Mouse (Mus musculus) CH12.LX (cell line): Measurements from ENCODE around the gene Foxp1.

Experiments used
- BHLHE40 ChIP-seq: IDR thresholded peaks from 2 replicates; pipeline ENCODE4 v1.6.1; 2011; ENCODE audit warnings: mild to moderate bottlenecking, low read depth, low read length, improper control_type of control experiment
- CTCF ChIP-seq, 2 experiments: IDR thresholded peaks in 1 of 2; conservative IDR thresholded peaks in 1 of 2; 2 replicates each; pipeline ENCODE4 v1.5.1; 2011 to 2012; ENCODE audit warnings: low read depth in 2 of 2, low read length in 2 of 2, improper control_type of control experiment in 1 of 2, inconsistent platforms in 1 of 2, mild to moderate bottlenecking in 1 of 2, moderate library complexity in 1 of 2
- E2F4 ChIP-seq: IDR thresholded peaks from 2 replicates; pipeline ENCODE4 v1.6.1; 2011; ENCODE audit warnings: low read depth, low read length, improper control_type of control experiment; ENCODE audit not compliant: insufficient replicate concordance
- ELF1 ChIP-seq: IDR thresholded peaks from 2 replicates; pipeline ENCODE4 v1.6.1; 2014; ENCODE audit warnings: low read depth, mild to moderate bottlenecking, inconsistent platforms, low read length, improper control_type of control experiment
- JUN ChIP-seq: IDR thresholded peaks from 2 replicates; pipeline ENCODE4 v1.6.1; 2011; ENCODE audit warnings: low read depth, mild to moderate bottlenecking, low read length, improper control_type of control experiment, moderate library complexity; ENCODE audit not compliant: insufficient read depth
- MEF2A ChIP-seq: IDR thresholded peaks from 2 replicates; pipeline ENCODE4 v1.6.1; 2014; ENCODE audit warnings: low read depth, mild to moderate bottlenecking, inconsistent platforms, low read length, improper control_type of control experiment, borderline replicate concordance
- POLR2A ChIP-seq: IDR thresholded peaks from 2 replicates; pipeline ENCODE4 v1.6.1; 2011; ENCODE audit warnings: low read depth, mild to moderate bottlenecking, improper control_type of control experiment, low read length
- POLR2AphosphoS2 ChIP-seq: IDR thresholded peaks from 2 replicates; pipeline ENCODE4 v1.6.1; 2011; ENCODE audit warnings: low read depth, low read length, improper control_type of control experiment
- RAD21 ChIP-seq: IDR thresholded peaks from 2 replicates; pipeline ENCODE4 v1.6.1; 2011; ENCODE audit warnings: low read depth, mild to moderate bottlenecking, low read length, improper control_type of control experiment, moderate library complexity
- UBTF ChIP-seq: IDR thresholded peaks from 2 replicates; pipeline ENCODE4 v1.6.1; 2012; ENCODE audit warnings: low read depth, mild to moderate bottlenecking, inconsistent platforms, low read length, improper control_type of control experiment, moderate library complexity
- USF2 ChIP-seq: conservative IDR thresholded peaks from 2 replicates; pipeline ENCODE4 v1.6.1; 2011; ENCODE audit warnings: low read depth, low read length, improper control_type of control experiment
- ZC3H11A ChIP-seq: IDR thresholded peaks from 2 replicates; pipeline ENCODE4 v1.6.1; 2012; ENCODE audit warnings: low read depth, mild to moderate bottlenecking, inconsistent platforms, low read length, improper control_type of control experiment

DNA sequence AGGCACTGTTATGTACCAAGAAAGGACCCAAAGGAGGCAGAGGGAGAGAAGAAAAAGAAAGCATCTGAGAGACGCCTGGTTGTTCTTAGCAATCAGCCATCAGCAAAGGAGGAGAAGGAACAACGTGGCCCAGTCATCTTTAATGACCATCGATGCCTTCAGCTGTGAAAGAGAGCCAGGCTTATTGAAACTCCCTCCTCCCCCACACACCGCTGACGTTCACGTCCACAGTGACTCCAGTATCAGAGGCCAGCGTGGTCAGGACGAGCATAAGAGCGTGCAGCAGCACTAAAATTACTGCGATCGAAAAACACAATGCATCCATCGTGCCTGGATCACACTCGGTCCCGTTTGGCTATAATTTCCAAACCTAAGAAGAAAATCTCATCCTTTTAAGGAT, 223.3 kb downstream of the Foxp1 start:
- TF ChIP-seq ELF1 (no peak), CTCF (conservative IDR thresholded peaks at IDR 0.05 in 1 of 2, IDR thresholded peaks at IDR 0.05 in 1 of 2; ENCODE audit: low read depth in 2 of 2, low read length in 2 of 2) (no peak), E2F4 (no peak), MEF2A (no peak), POLR2A (no peak), BHLHE40 (no peak), POLR2AphosphoS2 (no peak), USF2 (no peak), JUN (no peak), RAD21 (no peak), UBTF (no peak), ZC3H11A (no peak)
